Mouse (Mus musculus) layer of hippocampus, postnatal 25 days (tissue): ENCODE measurements around the gene Fam89b. TPM values are rescaled to one million over a fixed set of nuclear protein-coding genes. Genes with fewer than 3 reads are reported as not detected.
A peak's percentile ranks its signal among the peaks of the same experiment; 100 is the strongest.

ENCODE experiments used
- DNase-seq, 2 experiments: peaks; one replicate each; pipeline ENCODE4 v3.0.0; 2022; ENCODE audit warnings: mixed read lengths in 2 of 2, low spot score in 1 of 2; ENCODE audit errors: extremely low spot score in 1 of 2
- total RNA-seq, 2 experiments: library from RNA; stranded (reverse); gene quantifications; 2 replicates each; pipeline ENCODE4 v1.2.3; 2021

The Fam89b gene
- total RNA-seq, 2 experiments from 2014 or later, result 29.3 to 32.9 TPM

- DNase-seq, result no peak
Measured at GRCm38 (mm10) chr19:5713730-5714129, 15.7 kb downstream of the Fam89b start.

GRCm38 (mm10) chr19:5713255-5713654 lies 16.2 kb downstream of the Fam89b start:
- DNase-seq, result no peak

GRCm38 (mm10) chr19:5711907-5712460 lies 17.5 kb downstream of the Fam89b start:
- DNase-seq, result no peak

- peak in 1 of 2 experiments; percentile 75 for DNase-seq
Measured at GRCm38 (mm10) chr19:5711218-5711617, 18.2 kb downstream of the Fam89b start.

GRCm38 (mm10) chr19:5710581-5710980 lies 18.9 kb downstream of the Fam89b start:
- no peak for DNase-seq

GRCm38 (mm10) chr19:5710068-5710467 lies 19.4 kb downstream of the Fam89b start:
- no peak for DNase-seq

- no peak for DNase-seq
Measured at GRCm38 (mm10) chr19:5704801-5705571, 24.5 kb downstream of the Fam89b start.

GRCm38 (mm10) chr19:5704163-5704800 lies 25.2 kb downstream of the Fam89b start, which contains the start of gene Kcnk7:
Gene Kcnk7, plus strand, starts transcription at chr19:5704367.
- DNase-seq, result no peak

GRCm38 (mm10) chr19:5695849-5696462 lies 33.5 kb downstream of the Fam89b start:
- no peak for DNase-seq

GRCm38 (mm10) chr19:5693801-5694200 lies 35.7 kb downstream of the Fam89b start:
- DNase-seq, result no peak

- DNase-seq, result no peak
Measured at GRCm38 (mm10) chr19:5692913-5693396, 36.5 kb downstream of the Fam89b start.

GRCm38 (mm10) chr19:5692086-5692912 lies 37.2 kb downstream of the Fam89b start:
- no peak for DNase-seq

GRCm38 (mm10) chr19:5691601-5692000 lies 37.9 kb downstream of the Fam89b start:
- DNase-seq, result no peak

GRCm38 (mm10) chr19:5690343-5690735 lies 39.1 kb downstream of the Fam89b start:
- DNase-seq, result no peak

GRCm38 (mm10) chr19:5689565-5690342 lies 39.7 kb downstream of the Fam89b start:
- DNase-seq, result peak; percentile 42 to 53

- DNase-seq, result no peak
Measured at GRCm38 (mm10) chr19:5689088-5689428, 40.4 kb downstream of the Fam89b start.

- DNase-seq, result peak; percentile 92 to 93
Measured at GRCm38 (mm10) chr19:5688200-5689087, 41.0 kb downstream of the Fam89b start, which contains the start of the genes Map3k11 and Pcnx3. Gene Map3k11, plus strand, starts transcription at chr19:5688742. Gene Pcnx3, minus strand, starts transcription at chr19:5688908.

- DNase-seq, result no peak
Measured at GRCm38 (mm10) chr19:5687738-5688137, 41.7 kb downstream of the Fam89b start.
